Mouse (Mus musculus) neutrophil, adult 83 days (primary cell): ENCODE measurements around the gene Tfe3. TPM values are rescaled to one million over a fixed set of nuclear protein-coding genes. Genes with fewer than 3 reads are reported as not detected.

Experiments used
- total RNA-seq, 2 experiments: library from RNA; stranded (reverse); gene quantifications; one replicate each; pipeline ENCODE4 v1.2.4; 2023

The Tfe3 gene
- total RNA-seq, result 10 to 100 TPM; 68.1 to 79.5 TPM

DNA sequence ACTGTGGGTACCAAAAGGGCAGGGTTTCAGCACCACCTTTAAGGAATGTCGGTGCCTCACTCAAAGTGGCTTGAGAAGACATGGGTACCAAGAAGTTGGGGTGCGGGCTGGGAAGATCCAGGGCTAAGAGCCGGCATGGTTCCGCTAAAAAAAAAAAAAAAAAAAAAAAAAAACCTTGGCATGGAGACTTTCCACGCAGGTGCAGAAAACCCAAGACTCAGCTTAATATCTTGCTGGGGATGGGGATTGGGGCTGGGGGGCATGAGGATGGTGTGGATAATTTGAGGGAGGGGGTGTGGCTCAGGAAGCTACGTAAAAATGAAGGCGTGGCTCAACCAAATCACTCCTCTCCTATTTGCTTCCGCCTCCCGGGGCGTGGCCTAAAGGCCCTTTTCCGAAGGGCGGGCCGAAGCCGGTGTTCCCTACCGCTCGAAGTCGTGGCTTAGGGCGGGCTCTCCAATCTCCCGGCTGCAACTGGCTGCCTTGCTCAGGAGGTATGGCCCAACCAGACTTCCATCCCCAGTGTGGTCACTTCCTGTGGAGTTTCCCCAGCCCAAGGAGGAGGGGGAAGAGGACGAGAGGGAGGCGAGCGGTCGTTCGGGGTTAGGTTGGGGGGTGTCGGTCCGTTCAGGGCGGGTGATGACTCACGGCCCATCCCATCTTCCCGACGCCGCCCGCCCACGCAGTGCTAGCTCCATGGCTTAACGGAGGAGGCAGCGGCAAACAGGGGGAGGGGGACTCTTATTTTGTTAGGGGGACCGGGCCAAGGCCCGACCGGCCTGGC lies at the start of gene Tfe3:
Tfe3 (plus strand) TSS at position 424 of the 784 bp plus-strand sequence.

DNA sequence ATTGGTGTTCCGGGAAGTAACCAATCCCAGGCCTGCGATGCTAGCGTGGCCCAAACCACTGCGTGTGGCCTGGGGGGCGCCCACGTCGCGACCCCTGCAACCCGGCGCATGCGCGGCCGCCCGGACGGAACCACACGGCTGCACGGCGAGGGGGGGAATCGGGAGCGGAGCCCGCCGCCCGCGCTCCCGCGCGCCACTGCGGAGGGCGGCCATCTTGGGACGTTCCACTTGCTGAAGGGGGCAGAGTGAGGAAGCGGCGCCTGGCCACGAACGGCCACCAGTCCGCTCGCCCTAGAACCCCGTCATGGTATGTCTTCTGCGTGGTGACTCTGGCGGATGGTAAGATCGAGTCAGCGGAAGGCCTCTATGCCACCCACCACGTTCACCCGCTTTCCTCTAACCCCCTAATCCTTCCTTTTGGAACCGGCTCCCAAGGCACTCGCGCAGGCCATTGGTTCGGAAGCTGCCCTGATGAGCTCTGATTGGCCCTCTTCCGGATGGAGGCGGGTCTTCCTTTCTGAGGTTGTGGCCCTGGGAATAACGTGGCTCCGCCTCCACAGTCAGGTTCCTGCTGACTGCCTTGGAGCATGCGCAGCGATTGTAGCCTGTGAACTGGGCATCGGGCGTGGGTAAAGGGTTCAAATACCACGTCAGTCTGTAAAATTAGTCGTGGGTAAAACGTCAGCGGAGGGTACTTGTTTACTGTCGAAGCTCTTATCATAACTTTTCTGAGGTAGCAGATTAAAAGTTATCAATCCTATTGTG lies 48.0 kb upstream of the Tfe3 start, which contains the start of gene Wdr45:
Wdr45 (plus strand) TSS at position 199 of the 765 bp plus-strand sequence.

DNA sequence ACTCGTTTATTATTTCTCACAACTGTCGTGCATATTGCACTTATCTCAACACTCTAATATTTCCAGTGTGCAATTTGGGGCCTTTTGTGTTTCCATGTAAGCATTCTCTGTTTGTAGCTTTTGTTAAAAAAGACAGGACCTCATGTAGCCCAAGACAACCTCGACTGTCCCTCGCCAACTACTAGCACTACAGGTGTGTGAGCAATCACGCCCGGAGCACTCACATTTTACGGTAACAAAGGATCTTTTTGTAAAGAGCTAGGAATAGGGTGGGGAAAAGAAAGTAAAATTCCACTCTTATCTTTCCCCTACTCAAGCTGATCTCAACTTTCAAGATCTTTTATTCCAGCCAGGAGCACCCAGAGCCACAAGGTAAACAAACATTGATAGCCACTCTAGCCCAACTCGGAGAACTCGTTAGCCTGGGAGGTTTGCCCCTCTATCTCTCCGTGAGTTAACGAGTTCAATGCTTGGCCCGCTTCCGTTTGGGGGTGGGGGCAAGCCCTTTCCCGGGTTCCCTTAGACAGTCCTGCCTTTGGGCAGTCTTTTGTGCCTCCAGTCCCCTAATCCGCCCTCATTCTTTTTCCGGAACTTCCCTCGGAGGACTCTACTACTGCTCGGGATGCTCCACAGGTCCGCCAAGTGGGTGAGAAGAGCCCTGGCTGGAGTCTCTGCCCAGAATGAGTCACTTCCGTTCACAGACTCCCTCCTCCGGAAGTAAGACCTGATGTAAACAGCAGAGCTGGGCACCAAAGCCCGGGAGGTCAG lies 40.7 kb upstream of the Tfe3 start, which contains the start of gene Gm45208:
Gm45208 (plus strand) TSS at position 732 of the 768 bp plus-strand sequence.

DNA sequence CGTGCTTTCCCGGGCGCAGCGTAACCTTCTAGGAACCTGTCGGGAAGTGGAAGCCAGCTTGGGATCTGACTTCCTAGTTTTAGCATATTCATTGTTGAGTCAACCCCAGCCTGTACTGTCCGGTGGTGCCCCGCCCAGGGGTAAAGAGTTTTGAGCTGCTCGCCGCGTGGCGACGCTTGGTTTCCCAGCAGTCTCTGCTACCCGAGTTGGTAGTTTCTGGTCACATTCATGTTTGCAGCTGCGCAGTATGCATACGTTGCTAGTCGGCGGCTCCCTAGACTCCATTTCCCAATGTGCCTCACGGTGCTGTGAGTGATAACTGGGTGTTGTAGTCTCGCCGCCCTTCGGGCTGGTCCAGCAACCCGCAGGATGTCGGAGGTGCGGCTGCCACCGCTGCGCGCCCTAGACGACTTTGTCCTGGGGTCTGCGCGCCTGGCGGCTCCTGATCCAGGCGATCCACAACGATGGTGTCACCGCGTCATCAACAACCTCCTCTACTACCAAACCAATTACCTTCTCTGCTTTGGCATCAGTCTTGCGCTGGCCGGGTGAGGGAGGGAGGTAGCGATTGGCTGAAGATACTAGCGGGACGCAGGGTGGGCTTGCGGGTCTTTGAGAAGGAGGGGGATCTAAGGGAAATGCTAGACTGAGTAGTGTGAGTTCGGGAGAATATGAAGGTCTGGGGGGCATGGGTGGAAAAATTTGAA lies 34.0 kb upstream of the Tfe3 start, which contains the start of gene Praf2:
Praf2 (plus strand) TSS at position 225 of the 707 bp plus-strand sequence.

DNA sequence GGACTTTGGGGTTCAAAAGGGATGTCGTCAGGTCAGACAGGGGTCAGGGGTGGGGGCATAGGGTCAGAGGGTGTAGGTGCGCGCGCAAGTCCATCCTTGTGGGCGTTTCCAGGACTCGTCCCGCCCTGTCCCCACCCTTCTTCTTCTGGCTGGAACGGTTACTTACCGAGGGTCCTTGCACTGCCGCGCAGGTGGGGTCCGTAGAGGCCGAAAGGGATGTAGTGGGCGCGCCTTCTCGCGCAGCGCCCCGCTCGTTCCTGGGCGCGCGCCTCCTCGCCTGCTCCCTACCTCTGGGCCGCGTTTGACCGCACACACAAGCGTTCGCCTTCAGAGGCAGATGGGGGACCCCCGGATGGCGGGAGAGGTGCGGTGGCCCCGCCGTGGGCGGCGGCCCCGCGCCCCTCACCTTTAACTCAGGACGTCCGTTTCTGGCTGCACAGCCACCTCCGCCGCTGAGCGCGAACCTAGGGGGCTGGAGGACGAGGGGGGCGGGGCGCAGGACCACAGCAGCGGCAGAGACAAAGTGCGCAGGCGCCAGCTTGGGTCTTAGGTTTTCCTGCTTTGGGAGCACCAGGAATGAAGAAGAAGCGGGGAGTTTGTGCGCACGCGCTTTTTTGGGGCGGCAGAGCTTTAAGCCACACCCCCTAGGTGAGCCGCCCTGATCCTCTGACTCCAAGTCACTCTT lies 11.8 kb upstream of the Tfe3 start, which contains the start of gene Ccdc120:
Ccdc120 (minus strand) TSS at position 474 of the 685 bp plus-strand sequence.

DNA sequence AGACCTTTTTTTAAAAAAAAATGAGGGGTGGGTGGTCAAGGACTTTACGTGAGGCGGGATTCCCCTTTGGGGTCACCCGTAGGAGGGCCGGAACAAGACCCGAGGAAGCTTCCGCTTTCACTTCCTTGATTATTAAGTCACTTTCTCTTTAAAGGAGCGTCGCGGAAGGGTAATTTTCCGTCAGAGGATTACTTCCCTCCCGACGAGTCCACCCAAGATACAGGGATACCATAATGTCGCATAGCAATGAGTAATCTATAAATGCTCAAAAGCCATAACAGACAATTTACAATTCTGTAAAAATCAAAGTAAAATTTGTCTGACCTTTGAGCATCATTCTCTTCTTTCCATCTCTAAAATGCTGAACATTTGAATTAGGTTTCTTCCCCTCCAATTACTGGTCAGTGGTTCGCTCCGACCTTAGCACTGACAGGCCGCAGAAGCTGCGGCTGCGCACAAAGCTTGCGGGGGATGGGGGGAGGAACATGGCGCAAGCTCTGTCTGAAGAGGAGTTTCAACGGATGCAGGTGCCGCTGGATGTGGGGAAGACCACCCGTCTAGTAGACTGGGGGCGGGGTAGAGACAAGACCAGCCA lies 27.3 kb downstream of the Tfe3 start, which contains the start of gene Gripap1:
Gripap1 (plus strand) TSS at position 224 of the 595 bp plus-strand sequence.

DNA sequence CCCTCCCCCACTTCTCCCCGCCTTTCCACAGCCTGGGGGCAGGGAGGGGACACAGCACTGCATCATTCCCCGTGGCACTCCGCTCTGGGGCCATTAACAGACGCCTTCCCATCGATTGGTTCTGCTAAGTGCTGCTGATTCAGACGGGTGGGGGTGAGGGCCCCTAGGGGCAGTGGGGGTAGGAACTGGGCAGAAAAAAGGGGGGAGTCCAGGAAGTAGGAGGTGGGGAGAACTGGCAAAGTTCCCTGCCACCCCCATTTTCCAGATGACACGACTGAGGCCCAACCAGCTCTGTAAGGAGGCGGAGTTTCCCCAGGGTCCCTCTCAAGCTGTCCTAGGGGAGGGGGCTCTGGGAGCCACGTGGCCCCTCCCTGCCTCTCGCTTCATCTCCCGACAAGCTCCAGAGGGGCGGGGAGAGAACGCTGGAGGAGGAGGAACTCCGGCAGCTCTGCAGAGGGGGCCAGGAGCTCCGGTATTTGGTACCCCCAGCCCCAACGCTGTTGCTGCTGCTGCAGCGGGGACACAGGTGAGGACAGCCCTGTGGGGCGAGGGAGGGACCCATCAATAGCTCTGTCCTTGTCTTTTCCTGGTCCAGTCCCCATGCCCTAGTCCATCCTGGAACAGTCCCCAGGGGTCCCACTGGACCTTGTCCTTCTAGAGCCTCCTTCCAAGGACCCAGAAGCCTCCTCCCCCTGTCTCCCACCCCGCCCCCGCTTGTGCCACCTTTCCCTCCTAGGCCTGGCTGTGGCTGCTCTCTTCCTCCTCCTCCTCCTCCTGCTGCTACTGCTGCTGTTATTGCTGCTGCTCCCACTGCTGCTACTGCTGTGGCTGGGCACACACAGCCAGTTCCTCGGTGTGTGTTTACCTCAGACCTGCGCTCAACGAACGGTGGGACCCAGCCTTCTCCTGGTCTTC lies 59.8 kb downstream of the Tfe3 start, which contains the start of gene Kcnd1:
Kcnd1 (plus strand) TSS at position 425 of the 915 bp plus-strand sequence.

Other genes with a start within 250 kb of the Tfe3 start
- gene Foxp3, start 188.9 kb upstream of the Tfe3 start, total RNA-seq, result not detected
- gene Ppp1r3f, start 188.3 kb upstream of the Tfe3 start, total RNA-seq, result 1 to 10 TPM in 1 of 2 experiments, under 1 TPM in 1; 0.33 to 2.0 TPM
- gene Ccdc22, start 157.0 kb upstream of the Tfe3 start, total RNA-seq, result 10 to 100 TPM; 19.7 to 20.2 TPM
- under 1 TPM; 0.11 to 0.15 TPM for gene Cacna1f, start 155.5 kb upstream of the Tfe3 start, total RNA-seq
- 1 to 10 TPM; 1.3 to 3.3 TPM for gene Syp, start 124.1 kb upstream of the Tfe3 start, total RNA-seq
- gene Prickle3, start 105.3 kb upstream of the Tfe3 start, total RNA-seq, result 10 to 100 TPM; 39.9 to 49.9 TPM
- 100 to 1,000 TPM; 423 to 453 TPM for gene Plp2, start 91.2 kb upstream of the Tfe3 start, total RNA-seq
- under 1 TPM in 1 of 2 experiments, not detected in 1; 0.20 TPM for gene Magix, start 81.3 kb upstream of the Tfe3 start, total RNA-seq
- 10 to 100 TPM; 28.3 to 29.5 TPM for gene Gpkow, start 65.4 kb upstream of the Tfe3 start, total RNA-seq
- gene Wdr45, start 48.2 kb upstream of the Tfe3 start, total RNA-seq, result 10 to 100 TPM; 38.2 to 41.9 TPM
- gene Gm45208, start 40.3 kb upstream of the Tfe3 start, total RNA-seq, result not detected
- gene Praf2, start 34.1 kb upstream of the Tfe3 start, total RNA-seq, result 1 to 10 TPM; 5.0 to 5.5 TPM
- under 1 TPM; 0.57 to 0.90 TPM for gene Ccdc120, start 11.7 kb upstream of the Tfe3 start, total RNA-seq
- 100 to 1,000 TPM; 123 to 144 TPM for gene Gripap1, start 27.2 kb downstream of the Tfe3 start, total RNA-seq
- 1 to 10 TPM; 1.2 to 7.5 TPM for gene Kcnd1, start 59.7 kb downstream of the Tfe3 start, total RNA-seq
- 100 to 1,000 TPM; 119 to 128 TPM for gene Otud5, start 78.8 kb downstream of the Tfe3 start, total RNA-seq
- gene Pim2, start 115.7 kb downstream of the Tfe3 start, total RNA-seq, result 1 to 10 TPM; 2.6 to 4.0 TPM
- 10 to 100 TPM; 22.8 to 23.3 TPM for gene Slc35a2, start 121.5 kb downstream of the Tfe3 start, total RNA-seq
- gene Pqbp1, start 136.7 kb downstream of the Tfe3 start, total RNA-seq, result 10 to 100 TPM; 35.3 to 39.9 TPM
- 10 to 100 TPM; 43.0 to 48.2 TPM for gene Timm17b, start 136.8 kb downstream of the Tfe3 start, total RNA-seq
- gene Gm10491, start 145.3 kb downstream of the Tfe3 start, total RNA-seq, result not detected
- gene Gm10490, start 147.0 kb downstream of the Tfe3 start, total RNA-seq, result not detected
- gene Pcsk1n, start 157.3 kb downstream of the Tfe3 start, total RNA-seq, result not detected
- not detected for gene Eras, start 166.0 kb downstream of the Tfe3 start, total RNA-seq
- gene Hdac6, start 185.3 kb downstream of the Tfe3 start, total RNA-seq, result 10 to 100 TPM in 1 of 2 experiments, 1 to 10 TPM in 1; 7.2 to 10.7 TPM
- gene Gata1, start 215.5 kb downstream of the Tfe3 start, total RNA-seq, result 10 to 100 TPM; 16.6 to 22.9 TPM